Mouse (Mus musculus) retina, postnatal 7 days (tissue): ENCODE measurements around the gene Slco1a5.
"Not testable (repeated sequence)": the region's sequence is repeated elsewhere in the genome, so short reads cannot be mapped to it uniquely, and the experiment has no call there.

Source experiments
- DNase-seq: peaks from one replicate; pipeline ENCODE4 v3.0.0-alpha.2; 2012; ENCODE audit warnings: low read depth, low spot score

Gene Slco1a5

DNA sequence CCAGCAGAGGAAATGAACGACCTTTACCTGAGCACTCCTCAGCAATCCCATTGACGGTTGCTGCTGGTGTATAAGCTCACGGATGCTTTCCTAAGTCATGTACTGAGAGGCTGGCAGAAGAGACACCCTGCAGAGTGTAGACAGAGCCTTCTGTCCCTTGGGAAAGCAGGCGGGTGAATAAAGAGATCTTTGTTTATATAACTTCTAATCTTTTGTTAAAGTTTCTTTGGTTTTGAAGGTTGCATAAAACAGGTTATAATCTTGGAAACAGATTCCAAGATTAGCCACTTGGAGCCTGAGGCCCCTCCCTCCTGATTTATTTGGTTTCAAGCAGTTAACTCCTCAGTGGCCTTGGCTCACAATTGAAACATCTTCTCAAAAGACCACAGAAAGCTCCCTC, at the start of gene Slco1a5:
Gene Slco1a5 (minus strand): TSS at position 101 of the 400 bp plus-strand sequence.
- no peak for DNase-seq

DNA sequence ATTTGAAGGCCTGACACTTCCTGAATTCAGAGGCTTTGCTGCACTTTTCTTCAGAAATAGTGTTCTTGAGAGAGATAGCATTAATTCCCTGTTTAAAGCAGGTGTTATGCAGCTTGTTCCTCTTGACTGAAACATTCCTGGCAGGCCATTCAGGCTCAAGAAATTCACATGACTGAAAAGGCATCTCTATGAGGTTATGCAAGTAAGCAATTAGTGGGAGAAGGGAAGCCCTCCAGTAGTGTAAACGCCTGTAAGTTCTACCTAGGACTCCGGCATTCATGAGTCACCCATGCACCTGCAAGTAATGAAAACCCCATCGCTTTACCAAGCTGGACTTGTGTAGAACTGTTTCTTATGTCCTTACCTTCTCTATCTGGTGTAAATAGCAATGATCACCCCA, 46.8 kb upstream of the Slco1a5 start:
- DNase-seq = no peak

DNA sequence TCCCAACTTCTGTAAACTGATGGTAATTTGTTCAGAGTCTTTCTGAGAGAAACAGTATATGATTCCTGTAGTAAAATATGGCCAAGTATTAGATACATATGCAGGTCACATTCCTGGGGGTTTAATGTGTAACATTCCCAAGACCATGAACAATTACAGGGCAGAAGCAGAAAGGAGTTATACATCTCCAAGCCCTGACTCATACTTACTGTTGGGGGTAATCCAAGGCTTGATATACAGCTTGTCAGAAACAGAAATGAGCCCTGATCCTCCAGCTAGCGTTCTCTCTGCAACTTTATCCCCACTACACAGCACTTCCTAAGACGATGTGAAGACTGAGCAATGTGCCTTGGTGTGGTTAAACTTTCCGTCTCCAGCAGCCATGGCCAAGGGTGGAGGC, 44.8 kb upstream of the Slco1a5 start:
- DNase-seq = no peak

DNA sequence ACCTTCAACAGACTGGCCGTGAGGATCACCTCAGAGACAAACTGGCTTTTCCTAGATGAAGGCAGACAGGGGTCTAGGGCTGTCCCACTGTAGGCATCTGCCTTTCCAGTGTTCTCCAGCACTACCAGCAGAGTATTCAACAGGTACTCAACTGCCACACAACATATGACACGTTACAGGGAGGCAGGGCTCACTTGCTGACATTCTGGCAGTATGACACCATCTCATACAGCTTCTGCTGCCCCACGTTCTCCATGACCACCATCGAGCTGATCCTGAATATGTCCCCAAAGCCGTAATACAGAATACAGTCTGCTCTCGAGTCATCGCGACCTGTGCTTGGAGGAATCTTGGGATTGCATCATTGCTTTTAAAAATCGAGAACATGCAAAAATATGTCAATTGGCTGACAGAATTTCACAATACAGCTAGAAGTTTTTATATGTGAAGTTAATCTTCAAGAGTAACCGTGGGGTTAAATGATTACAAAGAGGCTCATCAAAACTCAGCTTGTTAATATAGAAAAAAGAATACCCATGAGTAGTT, 43.8 kb upstream of the Slco1a5 start:
- DNase-seq = no peak

DNA sequence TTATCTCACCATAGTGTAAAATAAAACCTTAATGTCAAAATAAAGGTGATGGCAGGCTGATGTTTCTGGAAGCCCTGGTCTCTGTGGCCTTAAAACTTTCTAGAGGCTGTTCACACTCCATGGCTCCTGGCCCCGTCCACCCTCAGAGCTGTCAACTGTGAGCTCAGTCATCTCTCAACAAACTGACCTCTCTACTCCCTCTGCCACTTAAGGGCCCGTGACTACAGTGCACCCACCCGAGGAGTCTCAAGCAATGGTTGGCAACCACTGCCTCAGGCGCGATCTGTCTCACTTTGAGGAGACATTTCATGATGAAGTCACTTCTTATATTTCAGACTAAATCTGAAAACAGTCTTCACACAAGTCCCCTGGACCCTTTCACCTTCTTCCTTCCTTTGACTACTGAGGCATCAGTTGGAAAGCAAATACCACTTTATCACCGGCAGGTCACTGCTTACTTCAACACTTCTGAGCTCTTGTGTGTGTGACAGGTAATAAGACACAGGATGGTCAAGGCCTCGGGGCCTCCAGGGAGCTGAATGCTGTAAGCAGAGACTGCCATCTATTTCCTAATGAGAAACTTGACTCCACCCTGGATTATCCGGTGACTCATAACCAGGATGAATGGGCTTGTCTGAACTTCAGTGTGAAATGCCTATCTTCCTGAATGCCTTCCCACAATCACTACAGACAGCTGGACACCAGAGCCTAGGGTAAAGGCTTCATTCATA, 43.1 kb upstream of the Slco1a5 start:
- no peak for DNase-seq

DNA sequence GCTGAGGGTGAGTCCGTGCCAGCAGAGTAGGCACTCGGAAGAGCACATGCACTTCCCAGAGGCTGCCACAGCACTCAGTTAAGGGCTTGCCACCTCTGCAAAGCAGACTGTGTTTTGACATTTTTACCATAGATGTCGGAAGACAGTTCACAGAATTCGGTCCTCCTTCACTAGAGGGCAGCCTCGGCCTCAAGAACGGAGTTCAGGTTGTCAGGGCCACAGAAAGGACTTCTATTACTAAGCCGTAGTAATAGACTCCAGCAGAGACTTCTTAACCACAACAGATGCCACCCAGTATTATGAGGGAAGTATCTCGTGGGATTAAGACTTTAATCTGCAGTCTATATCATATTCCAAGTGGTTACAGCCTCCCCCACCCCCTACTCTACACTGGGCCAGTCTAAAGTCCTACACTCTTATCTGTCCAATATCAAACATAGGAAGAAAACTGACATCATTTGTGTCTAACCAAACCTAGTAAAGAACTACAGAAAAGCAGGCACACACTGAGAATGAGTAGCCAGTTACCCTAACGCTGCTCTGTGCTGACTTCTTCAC, 40.3 kb upstream of the Slco1a5 start:
- DNase-seq = peak; percentile 21

DNA sequence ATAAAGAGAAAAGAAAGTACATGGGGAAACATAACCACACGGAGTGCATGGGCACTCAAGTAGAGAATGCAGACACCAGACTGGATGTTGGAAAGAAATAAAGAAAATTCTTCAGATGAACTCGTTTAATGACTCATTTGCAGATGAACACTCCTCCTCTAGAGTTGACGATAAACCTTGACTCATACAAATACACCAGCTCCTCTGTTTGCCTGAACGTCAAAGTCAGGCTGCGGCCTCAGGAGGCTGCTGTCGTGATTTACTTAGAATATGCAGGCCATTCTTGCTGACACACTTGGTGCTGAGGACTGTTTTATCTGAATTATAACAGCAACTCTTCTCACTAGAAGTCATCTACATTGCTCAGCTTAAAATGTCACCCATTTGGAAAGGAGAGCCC, 39.3 kb upstream of the Slco1a5 start:
- DNase-seq = no peak

DNA sequence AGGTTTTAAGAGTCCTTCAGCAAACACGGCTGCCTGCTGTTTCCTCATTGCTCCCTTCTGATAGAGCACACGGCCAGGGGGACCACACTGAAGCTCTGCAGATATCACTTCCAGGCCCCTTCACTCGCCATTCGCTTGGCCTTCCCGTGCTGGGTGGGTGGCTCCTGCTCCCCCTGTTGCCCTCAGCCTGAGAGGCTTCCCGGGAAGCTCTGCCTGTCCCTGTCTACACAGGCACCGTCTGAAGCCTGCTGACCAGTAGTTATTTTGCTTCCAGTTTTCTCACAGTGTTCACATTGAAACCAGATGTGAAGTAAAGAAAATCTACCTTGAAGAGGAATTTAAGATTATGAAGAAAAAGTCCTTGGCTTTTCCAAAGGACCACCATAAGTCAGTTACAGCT, 34.3 kb upstream of the Slco1a5 start:
- DNase-seq = no peak

DNA sequence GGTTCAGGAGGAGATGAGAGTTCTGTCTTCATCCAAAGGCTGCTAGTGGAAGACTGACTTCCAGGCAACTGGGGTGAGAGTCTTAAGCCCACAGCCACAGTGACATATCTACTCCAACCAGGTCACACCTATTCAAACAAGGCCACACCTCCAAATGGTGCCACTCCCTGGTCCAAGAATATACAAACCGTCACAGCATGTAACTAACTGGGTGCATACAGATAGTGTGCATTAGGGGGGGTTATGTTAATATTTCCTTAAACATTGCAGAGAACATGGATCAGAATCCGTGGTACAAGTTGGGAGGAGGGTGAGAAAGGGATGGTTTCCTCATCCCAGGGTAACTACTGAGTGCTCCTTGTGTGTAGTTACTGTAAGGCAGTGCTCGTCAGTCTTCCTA, 29.3 kb upstream of the Slco1a5 start:
- DNase-seq = not testable (repeated sequence)

DNA sequence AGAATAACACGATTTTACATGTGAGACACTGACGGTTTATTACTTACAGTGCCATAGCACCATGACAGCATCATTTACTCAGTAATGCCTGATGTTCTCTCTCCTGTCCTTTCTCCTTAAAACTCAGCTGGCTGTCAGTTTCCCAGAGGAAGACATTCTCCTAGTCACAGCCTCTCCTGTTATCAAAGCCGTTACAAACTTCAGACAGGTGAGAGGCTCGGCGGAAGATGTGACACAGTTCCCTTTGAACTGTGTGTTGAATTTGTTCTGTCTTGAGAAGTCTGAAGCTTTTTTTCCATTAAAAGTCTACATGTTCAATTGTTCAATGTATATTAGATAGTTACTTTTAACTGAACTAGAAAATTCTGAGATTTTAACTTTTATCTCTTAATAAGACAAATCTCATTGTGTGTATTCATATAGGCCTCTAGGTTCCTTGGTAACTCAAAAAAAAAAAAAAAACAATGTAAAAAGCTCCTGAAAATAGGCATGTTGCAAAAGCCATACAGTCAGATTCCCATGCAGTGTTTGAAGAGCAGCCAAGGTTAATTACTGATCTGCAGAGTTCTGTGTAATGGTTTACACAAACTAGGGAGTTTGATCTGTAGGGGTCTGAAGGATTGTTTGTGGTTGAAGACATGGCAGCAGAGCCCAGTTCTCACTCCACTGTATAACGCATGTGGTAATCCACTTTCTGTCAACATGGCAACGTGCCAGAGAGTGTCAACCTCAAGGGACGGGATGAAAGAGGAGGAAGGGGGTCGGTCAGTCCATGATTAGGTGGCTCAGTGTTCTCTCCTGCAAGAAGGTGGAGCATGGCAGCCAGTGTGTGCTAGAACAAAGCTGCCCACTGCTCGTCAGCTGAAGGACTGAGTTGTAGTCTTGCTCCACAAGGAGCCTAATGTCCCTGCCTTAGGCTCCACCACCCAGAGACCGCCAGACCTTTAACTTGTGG, 24.9 kb upstream of the Slco1a5 start:
- no peak for DNase-seq

DNA sequence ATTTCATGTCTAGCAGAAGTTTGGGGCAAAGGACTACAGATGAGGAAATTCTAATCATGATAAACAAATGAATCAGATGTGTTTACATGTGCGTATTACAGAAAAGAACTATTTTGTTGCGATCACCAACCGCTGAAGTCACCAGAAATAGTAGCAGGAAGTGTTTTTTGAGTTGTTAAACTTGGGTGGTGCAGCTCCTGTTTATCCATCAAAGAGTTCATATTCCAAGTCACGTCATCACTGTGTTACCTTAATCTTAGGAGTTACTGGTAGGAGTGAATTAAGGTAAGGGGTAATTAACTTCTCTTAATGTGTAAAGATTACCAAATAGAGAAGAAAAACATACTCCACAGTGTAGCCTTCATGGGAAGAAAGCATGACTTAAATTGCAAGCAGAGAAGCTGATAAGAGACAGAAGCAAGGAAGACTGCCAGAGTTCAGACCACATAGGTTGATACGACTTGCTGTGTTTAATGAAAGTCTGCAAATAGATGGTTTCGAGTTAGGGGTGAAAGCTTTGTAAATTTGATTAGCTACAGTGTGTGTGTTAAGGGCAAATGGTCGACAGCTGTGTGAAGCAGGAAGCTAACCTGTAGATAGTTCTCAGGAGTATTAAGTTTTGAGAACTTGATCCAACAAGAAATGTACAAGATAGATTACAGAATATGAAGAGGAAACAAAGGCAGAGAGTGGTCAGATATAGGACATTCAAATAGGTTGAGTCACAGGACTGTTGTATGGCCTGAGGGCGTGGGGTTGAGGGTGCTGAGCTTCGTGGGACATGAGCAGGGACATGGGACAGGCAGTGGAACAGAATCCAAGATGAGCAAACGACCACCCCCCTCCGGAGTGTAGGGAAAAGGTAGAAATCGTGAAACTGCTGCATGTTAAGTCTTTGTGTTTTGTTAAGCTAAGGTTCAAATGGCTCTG, 23.7 kb upstream of the Slco1a5 start:
- DNase-seq = no peak

DNA sequence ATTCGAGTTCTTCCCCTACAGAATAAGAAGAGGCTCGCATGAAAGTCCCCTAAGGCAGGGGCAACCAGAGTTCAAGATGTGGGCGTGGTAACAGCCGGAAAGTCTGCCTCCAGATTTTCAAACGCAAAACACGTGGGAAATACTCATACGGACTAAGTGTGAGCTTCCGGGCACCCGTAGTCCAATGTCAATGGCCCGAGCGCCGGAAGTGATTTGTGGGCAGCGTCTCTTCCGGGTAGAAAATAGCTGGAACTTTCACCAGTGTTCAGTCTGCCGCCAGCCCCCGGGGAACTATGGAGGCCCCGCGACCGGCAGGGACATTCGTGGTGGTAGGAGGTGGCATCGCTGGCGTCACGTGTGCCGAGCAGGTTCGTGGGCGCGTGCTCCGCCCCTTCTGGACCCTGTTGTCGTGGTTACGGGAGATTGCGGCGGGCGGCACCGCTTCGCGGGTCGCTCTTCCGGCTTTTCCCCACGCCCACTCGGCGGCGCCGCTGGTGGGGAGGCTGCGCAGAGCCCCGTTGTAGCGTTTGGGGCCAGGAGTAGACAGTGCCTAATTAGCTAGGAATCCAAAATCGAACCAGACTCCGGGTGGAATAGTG, 22.8 kb upstream of the Slco1a5 start, which contains the start of gene Pyroxd1:
Gene Pyroxd1 (plus strand): TSS at position 215 of the 599 bp plus-strand sequence.
- DNase-seq = peak; percentile 83

DNA sequence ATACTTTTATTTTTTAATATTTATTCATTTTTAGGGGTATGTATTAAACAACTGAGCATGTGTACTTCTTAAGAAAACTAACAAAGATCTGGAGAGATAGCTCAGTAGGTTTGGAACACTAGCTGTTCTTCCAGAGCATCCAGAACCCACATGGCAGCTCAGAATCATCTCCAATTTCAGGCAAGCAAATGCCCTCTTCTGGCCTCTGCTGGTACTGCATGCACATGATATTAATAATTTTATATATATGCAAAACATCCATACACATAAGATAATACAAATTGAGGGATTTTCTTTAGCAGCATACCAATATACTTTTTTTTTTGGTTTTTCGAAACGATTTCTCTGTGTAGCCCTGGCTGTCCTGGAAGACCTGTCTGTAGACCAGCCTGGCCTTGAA, 20.8 kb upstream of the Slco1a5 start:
- peak; percentile 19 for DNase-seq

DNA sequence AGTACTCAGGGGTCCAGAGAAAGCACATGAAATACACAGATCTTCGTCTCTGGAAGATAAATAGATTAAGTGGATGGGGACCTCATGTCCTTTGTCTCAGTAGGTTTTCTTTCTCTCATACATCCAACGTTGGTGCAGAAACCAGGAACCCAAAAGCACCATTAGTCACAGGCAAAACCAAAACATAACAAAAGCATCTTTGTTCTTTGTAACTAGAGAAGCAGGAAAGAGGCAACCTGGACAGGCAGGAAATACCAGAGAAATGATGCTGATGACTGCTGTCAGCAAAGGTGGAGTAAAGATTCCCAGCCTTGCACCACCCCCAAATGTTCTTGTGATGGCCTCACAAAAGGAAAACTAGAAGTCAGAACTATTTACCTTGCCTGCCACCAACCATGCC, 16.8 kb upstream of the Slco1a5 start:
- no peak for DNase-seq

DNA sequence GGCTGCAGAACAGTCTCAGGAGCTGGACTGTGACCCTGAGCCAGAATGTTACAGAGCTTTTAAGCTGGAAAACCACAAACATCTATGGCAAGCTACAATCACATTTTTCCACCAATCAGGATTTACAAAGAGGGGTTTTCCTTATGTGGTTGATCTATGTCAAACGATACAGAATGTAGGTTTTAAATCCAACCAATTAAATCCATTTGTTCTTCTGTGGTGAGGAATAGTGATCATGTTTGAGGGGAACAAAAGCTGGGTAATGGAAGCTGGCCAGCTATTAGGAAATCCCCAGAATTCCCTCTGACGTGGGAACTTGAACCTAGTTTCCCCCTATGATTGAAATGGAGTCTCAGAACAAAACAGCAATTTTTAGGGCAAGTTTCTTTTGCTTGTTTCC, 16.2 kb upstream of the Slco1a5 start:
- no peak for DNase-seq

DNA sequence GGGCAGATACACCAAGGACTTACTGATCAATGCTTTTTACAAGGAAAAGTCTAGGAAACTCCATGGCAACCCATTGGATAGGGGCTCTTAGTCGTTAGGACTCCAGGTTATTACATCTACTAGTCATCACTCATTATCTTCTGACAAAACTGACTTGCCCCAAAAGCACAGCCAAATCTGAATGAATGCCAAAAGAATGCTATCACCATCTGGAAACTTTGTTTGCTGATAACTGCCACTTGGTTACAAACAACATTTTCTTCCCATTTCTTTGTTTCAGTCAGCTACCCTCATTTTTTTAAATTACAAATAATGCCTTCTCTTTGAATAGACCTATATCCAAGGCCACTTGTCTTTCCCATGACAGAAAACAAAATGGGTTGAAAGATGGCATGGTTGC, 6.4 kb upstream of the Slco1a5 start:
- no peak for DNase-seq

DNA sequence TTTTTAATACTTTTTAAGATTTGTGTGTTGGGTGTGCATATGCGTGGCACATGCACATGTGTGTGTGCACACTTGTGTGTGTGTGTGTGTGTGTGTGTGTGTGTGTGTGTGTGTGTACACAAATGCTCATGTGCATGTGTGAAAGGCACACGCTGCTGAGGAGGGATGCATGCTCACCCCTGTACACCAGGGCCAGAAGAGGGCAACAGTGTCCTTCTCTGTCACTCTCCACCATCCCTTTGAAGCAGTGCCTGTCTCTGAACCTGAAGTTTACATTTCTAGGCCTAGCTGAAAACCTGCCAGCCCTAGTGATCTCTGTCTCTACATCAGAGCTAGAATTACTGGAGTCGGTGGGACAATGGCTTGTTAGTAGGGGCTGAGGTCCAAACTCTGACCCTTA, 3.8 kb upstream of the Slco1a5 start:
- DNase-seq = no peak

DNA sequence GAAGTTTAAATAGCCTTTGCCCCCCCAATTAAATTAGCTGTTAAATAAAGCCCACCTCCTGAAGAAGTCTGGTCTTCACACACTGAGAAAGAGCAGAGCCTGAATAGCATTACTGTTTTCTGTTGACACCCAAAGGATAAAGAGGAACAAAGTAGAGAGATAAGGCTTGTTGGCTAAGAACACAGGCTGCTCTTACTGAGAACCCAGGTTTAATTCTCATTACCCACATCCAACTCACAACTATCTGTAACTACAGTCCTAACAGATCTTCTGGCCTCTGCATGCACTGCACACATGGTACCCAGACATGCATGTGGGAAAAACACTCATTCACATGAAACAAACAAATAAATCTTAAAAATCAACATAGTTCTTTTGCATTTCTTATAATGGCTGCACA, 5.7 kb downstream of the Slco1a5 start:
- no peak for DNase-seq

DNA sequence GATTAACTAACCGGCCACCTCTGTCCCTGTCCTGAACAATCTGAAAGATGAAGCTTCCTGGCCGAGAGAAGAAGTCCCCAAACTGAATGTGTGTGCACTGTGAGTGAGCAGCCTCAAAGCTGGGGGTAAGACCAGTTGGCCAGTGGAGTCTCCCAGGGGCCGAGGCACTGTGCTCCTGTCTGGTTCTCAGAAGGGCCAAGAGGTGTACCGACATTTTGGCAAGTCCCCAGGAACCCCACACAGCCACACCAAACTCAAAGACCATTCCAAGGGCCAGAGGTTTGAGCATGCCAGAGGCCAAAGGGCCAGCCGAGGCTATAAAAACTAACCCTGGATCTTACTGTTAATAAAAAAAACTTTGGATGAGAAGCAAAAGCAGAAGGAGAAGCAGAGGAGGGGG, 8.5 kb downstream of the Slco1a5 start:
- DNase-seq = no peak

DNA sequence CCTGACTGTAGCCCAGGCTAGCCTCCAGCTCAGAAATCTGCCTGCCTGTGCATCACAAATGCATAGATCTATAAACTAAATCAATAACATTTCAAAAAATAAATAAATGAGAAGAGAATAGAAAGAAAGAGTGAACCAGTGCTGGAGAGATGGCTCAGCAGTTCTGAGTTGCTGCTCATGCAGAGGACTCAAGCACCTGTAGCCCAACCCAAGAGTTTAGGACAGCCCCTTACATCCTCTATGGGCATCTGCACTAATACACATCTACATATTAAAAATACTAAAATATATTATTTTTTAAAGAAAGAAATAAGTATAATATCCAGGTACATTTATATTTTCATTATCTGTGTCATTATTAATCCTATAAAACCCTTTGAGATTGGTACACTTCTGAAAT, 17.7 kb downstream of the Slco1a5 start:
- DNase-seq = no peak

DNA sequence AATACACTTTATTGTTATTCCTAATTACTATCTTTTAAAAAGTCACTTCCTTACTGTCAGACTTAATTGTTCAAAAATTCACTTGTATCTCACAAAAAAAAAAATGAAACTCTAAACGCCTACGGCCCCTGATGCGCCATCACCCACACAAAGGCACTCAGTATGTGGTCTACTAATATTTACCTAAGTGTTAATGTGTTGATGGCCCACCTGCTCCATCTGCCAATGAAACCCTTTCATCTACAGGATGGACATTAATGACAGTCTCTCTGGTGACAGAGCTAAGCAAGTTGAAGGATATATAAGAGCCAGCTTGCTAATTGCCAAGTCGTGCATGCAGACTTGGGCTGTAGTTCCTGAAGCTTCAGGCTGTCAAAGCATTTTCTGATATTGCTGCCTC, 24.7 kb downstream of the Slco1a5 start, which contains the start of gene Iapp:
Gene Iapp (plus strand): TSS at position 326 of the 400 bp plus-strand sequence.
- DNase-seq = no peak
